Mouse (Mus musculus) cerebellum, adult 2 months (tissue): Measurements from ENCODE around the gene Bbs9. TPM values are rescaled to one million over a fixed set of nuclear protein-coding genes. Genes with fewer than 3 reads are reported as not detected.
A peak's percentile ranks its signal among the peaks of the same experiment; 100 is the strongest.

ENCODE experiments used
- DNase-seq, 2 experiments: peaks; one replicate each; pipeline ENCODE4 v3.0.0; 2021
- H3K27ac ChIP-seq: fragments of 200-500 bp; 2 replicates; pipeline ENCODE4 v1.5.1; 2012; ENCODE audit warnings: low read length, control low read depth, inconsistent platforms; ENCODE audit not compliant: insufficient read depth
- H3K27me3 ChIP-seq: fragments of 200-500 bp; 2 replicates; pipeline ENCODE4 v1.6.1; 2012; ENCODE audit warnings: inconsistent platforms, mild to moderate bottlenecking, low read length, moderate library complexity; ENCODE audit not compliant: control insufficient read depth, insufficient read depth
- H3K4me1 ChIP-seq: fragments of 200-500 bp; 2 replicates; pipeline ENCODE4 v1.6.1; 2011; ENCODE audit warnings: low read length; ENCODE audit not compliant: control insufficient read depth, insufficient read depth
- H3K4me3 ChIP-seq: fragments of 200-500 bp; replicated peaks from 2 replicates; pipeline ENCODE3; 2011; ENCODE audit warnings: mild to moderate bottlenecking, low read depth, low read length, control low read depth; ENCODE audit not compliant: insufficient read depth
- CTCF ChIP-seq: fragments of 200-500 bp; IDR thresholded peaks from 2 replicates; pipeline ENCODE4 v1.5.1; 2011; ENCODE audit warnings: low read depth, mild to moderate bottlenecking, control low read depth, low read length, moderate library complexity, borderline replicate concordance; ENCODE audit not compliant: insufficient read depth
- POLR2A ChIP-seq: fragments of 200-500 bp; IDR thresholded peaks from 2 replicates; pipeline ENCODE4 v1.6.1; 2011; ENCODE audit warnings: low read length, control low read depth, borderline replicate concordance; ENCODE audit not compliant: insufficient read depth
- WGBS: fragments of 180-500 bp; shearing (Covaris S2); methylation state at CpG from one replicate; pipeline ENCODE4 v1.1.7; 2018; 5-methylcytosine and 5-hydroxymethylcytosine counted together
- polyA plus RNA-seq: library from polyadenylated mRNA; depleted of rRNA; stranded (reverse); fragments of >200 nt; gene quantifications from 2 replicates; pipeline ENCODE4 v1.2.3, GENCODE M21; 2012

Gene Bbs9
- polyA plus RNA-seq, 1 experiment: 15.4 TPM

DNA sequence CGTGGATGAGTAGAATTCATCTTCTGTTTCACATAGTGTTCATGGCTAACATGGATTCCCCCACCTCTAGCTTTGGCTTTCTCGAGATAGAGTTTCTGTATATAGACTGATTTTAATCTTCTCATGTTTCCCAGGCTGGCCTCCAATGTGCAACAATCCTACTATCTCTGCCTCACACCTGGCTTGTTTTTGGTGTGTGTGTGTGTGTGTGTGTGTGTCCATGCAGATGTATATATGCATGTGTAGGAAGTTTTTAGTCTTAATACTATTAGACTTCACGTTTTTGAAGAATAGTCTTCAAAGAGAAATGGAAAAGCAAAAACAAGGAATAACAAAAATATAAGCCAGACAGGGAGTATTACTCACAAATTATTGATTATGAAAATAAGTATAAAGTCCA, 296.3 kb downstream of the Bbs9 start:
- WGBS: 92% methylated on average over 3 of the region's 3 CpGs
- Histone ChIP-seq H3K4me1 (peaks cover 2% of the 10 kb centered on the region; the same call in 1 of the 2 replicates), H3K4me3 (no peak overlapping the region), H3K27me3 (no peaks in the 10 kb centered on the region), H3K27ac (no peak overlapping the region)
- no peak for DNase-seq
- TF ChIP-seq POLR2A (no peak), CTCF (no peak)

GRCm38 (mm10) chr9:22776246-22776961, 300.9 kb downstream of the Bbs9 start:
- H3K27ac ChIP-seq: no peak overlapping the region
- DNase-seq: peak in 1 of 2 experiments; percentile 17
- no peaks in the 10 kb centered on the region for H3K27me3 ChIP-seq
- TF ChIP-seq CTCF: no peak
- H3K4me1 ChIP-seq: peaks cover 2% of the 10 kb centered on the region; the same call in 1 of the 2 replicates
- 63% methylated on average over 5 of the region's 5 CpGs for WGBS
- no peak overlapping the region for H3K4me3 ChIP-seq

DNA sequence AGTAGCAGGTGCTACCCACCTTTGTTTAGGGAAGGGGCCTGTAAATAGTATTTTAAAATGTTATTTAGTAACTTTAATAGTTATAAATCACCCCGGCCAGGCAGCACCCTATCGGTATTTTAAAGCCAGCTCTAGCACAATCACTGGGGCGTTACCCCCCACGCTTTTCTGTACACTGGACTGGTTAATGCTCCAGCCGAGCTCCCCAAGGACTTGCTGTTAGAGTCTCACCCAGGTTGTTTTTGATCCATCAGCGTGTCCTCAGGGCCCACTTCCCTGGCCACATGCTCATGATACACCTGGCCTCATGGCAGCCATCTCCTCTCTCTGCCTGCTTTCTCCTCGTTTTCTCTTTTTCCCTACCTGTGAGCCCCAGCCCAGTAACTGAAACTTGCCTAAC, 301.9 kb downstream of the Bbs9 start:
- TF ChIP-seq CTCF (no peak), POLR2A (no peak)
- no peak overlapping the region for H3K4me3 ChIP-seq
- H3K27ac ChIP-seq: no peak overlapping the region
- H3K27me3 ChIP-seq: no peaks in the 10 kb centered on the region
- DNase-seq: no peak
- 96% methylated on average over 7 of the region's 7 CpGs for WGBS
- peaks cover 2% of the 10 kb centered on the region; the same call in 1 of the 2 replicates for H3K4me1 ChIP-seq

GRCm38 (mm10) chr9:22779631-22780030, 304.1 kb downstream of the Bbs9 start:
- no peak overlapping the region for H3K27ac ChIP-seq
- peaks cover 2% of the 10 kb centered on the region; the same call in 1 of the 2 replicates for H3K4me1 ChIP-seq
- DNase-seq: no peak
- TF ChIP-seq POLR2A (no peak), CTCF (no peak)
- H3K27me3 ChIP-seq: no peaks in the 10 kb centered on the region
- no peak overlapping the region for H3K4me3 ChIP-seq
- WGBS: 73% methylated on average over 6 of the region's 6 CpGs

- no peak overlapping the region for H3K4me3 ChIP-seq
- no peaks in the 10 kb centered on the region for H3K4me1 ChIP-seq
- no peak overlapping the region for H3K27ac ChIP-seq
- DNase-seq: no peak
- no peaks in the 10 kb centered on the region for H3K27me3 ChIP-seq
- WGBS: 91% methylated on average over 4 of the region's 4 CpGs
- TF ChIP-seq POLR2A (no peak), CTCF (no peak)
Measured at GRCm38 (mm10) chr9:22786006-22786405, 310.5 kb downstream of the Bbs9 start.

DNA sequence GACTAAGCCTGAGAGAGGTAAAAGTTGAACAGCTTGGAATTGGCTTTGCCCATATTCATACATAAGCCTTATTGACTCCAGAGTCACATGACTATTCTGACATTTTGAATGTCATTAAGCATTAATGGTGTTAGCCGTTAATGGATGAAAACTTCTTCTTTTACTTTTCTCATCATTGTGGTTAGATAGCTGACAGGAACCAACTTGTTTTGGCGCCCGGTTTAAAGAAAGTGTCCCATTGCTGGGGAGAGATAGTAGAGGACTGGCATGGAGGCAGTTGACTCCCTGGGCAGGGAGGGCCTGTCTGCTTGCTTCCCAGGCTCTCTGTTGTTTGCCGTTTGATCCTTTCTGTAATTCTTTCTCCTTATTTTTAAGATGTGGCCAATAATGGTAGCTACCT, 312.9 kb downstream of the Bbs9 start:
- Histone ChIP-seq H3K27me3 (no peaks in the 10 kb centered on the region), H3K4me1 (no peaks in the 10 kb centered on the region), H3K4me3 (no peak overlapping the region), H3K27ac (no peak overlapping the region)
- DNase-seq: no peak
- 96% methylated on average over 4 of the region's 4 CpGs for WGBS
- TF ChIP-seq CTCF (no peak), POLR2A (no peak)

DNA sequence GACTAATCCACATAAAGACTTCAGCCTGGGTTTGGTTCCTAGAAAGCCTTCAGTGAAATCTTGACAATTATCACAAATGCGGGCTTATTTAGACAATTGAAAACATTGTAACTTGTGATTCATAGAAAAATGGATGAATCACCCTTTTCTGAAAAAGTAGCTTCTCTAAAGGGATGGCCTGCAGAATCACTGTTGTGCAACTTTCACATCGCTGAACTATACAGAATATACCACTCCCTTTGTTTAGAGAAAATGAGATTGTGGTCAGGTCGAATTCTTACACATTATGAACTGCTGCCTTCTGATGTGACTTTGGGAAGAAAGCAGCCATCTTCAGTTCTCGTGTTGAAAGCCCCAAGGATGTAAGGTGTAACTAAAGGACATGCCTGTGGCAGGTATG, 313.3 kb downstream of the Bbs9 start:
- Histone ChIP-seq H3K27me3 (no peaks in the 10 kb centered on the region), H3K4me1 (no peaks in the 10 kb centered on the region), H3K27ac (no peak overlapping the region), H3K4me3 (no peak overlapping the region)
- TF ChIP-seq POLR2A (no peak), CTCF (no peak)
- 94% methylated on average over 4 of the region's 4 CpGs for WGBS
- no peak for DNase-seq

DNA sequence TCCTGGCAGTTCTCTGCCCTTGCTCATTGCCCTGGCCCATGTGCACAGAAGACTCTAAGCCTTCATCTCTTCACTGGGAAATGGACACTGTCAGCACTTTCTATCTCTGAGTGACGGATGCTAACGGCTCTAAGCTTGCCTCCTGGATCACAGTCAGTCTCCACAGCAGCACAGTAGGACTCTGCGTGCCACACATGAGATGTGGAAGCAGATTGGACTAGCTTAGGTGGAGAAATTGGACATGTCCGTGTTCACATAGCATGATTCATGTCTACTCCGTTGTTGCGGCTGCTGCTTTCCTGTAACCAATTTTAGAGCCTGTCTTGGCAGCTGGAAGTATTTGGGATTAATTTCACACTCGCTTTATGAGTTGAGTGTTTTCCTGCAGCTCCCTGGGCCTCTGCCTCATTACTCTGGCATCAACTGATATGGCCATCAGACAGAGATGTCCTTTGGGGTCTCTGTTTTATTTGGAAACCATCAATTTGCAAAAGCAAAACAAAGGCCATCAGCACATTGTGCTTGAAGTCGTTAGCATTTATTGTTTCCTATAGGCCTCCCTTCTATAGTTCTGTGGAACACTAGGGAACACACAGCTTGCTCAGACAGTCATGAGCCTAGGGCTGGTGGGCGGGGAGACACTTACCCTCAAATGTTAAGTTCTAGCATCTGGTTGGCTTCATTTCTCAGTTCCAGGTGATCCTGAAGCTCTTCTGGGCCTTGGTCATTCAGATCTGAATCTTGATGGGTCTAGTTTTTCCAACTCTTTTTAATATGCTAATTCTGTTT, 314.1 kb downstream of the Bbs9 start:
- H3K4me1 ChIP-seq: no peaks in the 10 kb centered on the region
- no peak overlapping the region for H3K27ac ChIP-seq
- TF ChIP-seq CTCF: no peak
- no peak for TF ChIP-seq POLR2A
- WGBS: 72% methylated on average over 9 of the region's 9 CpGs
- no peak for DNase-seq
- H3K4me3 ChIP-seq: no peak overlapping the region
- H3K27me3 ChIP-seq: no peaks in the 10 kb centered on the region
